Mouse (Mus musculus): ENCODE results near the gene Atp8b5.

The Atp8b5 gene

DNA sequence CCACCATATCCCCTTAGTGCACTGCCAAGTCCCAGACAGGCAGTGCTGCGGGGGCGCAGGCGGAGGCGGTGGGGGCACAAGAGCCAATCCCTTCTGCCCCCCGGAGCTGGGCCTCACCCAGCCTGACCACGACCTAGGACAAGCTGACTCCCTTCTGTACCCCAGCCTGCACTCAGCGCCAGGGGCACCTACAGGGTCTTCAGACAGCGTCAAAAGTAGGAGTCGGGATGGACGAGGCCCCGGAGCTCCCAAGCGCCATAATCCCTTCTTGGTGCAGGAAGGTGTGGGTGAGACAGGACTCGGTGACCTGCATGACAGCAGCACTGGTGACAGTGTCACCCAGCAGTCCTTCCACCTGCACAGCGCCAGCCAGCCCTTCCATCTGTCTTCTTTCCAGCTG lies 147.8 kb downstream of the Atp8b5 start:
- in situ Hi-C loops (cut with MseI, MboI): no loop called here

DNA sequence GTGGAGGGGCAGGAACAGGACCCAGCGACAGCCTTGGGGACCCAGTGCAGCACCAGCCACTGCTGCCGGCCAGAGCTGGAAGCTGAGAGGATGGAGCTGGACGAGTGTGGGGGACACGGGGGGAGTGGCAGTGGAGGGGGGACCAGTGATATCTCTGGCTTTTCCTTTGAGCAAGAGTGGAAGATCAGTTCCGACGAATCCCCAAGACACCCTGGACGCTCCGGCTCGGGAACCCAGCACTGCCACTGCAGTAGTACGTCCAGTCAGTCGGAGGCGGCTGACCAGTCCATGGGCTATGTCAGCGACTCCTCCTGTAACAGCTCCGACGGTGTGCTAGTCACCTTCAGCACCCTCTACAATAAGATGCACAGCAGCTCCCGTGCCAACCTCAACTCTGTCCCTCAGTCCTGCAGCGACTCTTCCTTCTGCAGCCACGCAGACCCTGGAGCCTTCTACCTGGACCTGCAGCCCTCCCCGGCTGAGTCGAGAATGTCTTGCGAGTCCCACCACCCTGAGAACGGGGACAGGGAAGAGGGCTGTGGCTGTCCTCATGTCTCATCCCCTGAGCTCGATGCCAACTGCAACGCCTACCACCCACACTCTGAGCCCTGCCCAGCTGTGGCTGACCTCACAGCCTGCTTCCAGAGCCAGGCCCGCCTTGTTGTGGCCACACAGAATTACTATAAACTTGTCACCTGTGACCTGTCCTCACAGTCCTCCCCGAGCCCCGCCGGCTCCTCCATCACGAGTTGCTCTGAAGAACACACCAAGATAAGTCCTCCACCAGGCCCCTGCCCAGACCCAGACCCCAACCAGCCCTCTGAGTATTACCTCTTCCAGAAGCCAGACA lies 148.5 kb downstream of the Atp8b5 start:
- in situ Hi-C loops (cut with MseI, MboI): no loop called here

DNA sequence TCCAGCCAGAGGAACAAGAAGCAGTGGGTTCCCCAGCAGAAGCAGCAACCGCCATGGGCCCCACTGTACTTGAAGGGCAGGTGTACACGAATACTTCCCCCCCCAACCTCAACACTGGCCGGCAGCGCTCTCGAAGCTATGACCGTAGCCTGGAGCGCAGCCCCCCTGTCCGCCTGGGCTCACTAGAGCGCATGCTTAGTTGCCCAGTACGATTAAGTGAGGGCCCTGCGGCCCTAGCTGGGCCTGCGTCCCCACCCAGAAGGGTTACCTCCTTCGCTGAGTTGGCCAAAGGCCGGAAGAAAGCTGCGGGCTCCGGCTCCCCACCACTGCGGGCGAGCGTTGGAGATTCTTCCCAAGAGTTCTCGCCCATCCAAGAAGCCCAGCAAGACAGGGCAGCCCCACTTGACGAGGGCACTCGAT lies 149.1 kb downstream of the Atp8b5 start:
- in situ Hi-C loops (cut with MseI, MboI): no loop called here

DNA sequence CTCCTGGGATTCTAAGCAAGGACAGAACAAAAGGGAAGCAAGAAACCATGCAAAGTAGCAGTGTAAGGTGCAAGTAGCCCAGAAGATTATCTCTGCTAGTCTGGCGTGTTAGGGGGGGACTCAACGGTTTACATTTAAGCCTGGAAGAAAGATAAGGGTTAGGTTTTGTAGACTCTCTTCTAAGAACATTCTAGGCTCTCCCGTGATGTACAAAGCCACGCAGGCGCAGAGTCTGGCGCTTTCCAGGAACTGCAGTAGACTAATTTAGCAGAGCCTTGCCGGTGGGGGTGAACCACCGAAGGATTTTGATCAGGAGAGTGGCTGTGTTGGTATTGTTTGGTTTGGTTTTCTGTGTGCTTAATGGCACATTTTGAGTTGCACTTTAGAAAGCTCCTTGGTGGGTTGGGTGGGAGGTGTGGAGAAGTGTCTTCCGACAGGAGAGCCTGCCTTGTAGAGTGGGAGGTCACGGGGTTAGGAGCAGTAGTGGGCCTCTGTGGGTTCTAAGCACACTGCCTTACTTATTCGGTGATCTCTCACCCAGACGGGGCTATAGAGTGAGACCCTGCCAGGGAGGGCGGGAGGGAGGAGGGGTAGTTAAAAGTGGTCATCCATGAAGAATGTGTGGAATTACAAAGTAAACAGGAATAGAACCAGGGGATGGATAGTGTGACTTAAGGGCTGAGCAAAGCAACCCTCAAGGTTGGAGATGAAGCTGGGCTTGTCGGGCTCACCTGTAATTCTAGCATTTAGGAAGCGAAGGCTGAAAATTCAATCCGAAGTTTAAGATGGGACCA lies 150.5 kb downstream of the Atp8b5 start:
- in situ Hi-C loops (cut with MseI, MboI): no loop called here

DNA sequence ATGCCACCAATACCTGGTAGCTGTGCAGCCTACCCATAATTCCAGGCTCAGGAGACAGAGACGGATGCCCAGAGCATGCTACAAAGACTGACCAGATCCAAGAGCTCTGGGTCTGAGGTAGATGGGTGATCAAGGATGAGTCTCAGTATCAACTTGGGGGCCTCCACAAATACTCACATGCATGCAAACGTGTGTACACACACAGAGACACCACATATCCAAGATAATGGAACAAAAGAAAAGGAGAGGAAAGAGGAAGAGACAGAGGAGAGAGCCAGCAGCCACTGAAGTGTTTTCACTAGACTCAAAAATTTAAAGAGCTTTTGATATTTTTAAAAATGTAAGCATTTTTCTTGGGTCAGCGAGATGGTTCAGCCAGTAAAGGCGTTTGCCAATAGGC lies 151.5 kb downstream of the Atp8b5 start:
- in situ Hi-C loops (cut with MseI, MboI): no loop called here

GRCm38 (mm10) chr4:43418973-43419656 lies 152.2 kb downstream of the Atp8b5 start:
- in situ Hi-C loops (cut with MseI, MboI): no loop called here

DNA sequence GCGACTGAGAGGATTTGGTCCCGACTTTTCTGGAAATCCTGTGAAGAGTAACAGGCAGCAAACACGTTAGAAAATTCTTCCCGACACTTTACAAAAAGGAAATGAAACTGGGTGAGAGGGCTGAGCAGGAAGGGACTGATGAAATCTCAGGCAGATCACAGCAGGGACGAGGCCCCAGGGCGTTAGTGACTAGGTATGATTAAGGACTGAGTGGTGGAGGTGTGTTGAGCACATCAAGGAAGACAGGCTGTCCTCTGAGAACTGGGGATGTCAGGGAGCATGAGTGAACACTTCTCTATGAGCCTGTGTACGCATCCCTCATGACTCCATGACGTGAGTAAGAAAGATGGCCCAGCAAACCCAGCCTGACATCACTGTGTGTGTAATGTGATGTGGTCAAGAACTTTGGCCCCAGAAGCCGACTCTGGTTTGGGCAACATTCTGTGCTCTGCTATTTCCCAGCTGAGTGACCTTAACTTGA lies 152.9 kb downstream of the Atp8b5 start:
- in situ Hi-C loops (cut with MseI, MboI): no loop called here

GRCm38 (mm10) chr4:43420305-43420704 lies 153.3 kb downstream of the Atp8b5 start:
- in situ Hi-C loops (cut with MseI, MboI): no loop called here

DNA sequence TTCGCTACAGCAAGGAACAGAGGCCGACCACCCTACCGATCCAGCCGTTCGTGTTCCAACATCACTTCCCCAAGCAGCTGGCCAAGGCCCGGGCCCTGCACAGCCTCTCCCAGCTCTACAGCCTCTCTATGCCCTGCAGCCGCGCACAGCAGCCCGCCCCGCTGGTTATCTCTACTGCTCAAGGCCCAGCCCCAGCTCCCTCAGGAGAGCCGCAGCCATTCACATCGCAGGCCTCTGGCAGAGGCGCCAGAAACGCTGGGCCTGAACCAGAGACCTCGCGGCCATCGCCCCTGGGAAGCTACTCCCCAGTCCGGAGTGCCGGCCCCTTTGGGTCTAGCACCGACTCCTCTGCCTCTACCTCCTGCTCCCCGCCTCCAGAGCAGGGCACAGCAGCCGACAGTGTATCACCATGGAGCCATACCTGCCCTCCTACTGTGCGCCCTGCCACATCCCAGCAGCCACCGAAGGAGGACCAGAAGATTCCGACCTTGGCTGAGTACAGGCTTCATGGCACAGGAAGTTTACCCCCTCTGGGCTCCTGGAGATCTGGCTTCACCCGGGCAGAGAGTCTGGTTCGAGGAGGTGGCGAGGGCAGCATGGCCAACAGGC lies 154.8 kb downstream of the Atp8b5 start:
- in situ Hi-C loops (cut with MseI, MboI): no loop called here

Data from mouse trophoblast stem cell (cell line).